Mouse (Mus musculus) kidney, postnatal 14 days (tissue): Measurements from ENCODE around the gene Wiz.

Source experiments
- DNase-seq: peaks from one replicate; pipeline ENCODE4 v3.0.0; 2022; ENCODE audit warnings: mixed read lengths

Gene Wiz

GRCm38 (mm10) chr17:32377137-32377536 is 12.1 kb downstream of the Wiz start:
- DNase-seq, result no peak

GRCm38 (mm10) chr17:32376475-32376874 is 12.8 kb downstream of the Wiz start:
- DNase-seq, result no peak

GRCm38 (mm10) chr17:32368991-32369578 is 20.2 kb downstream of the Wiz start:
- no peak for DNase-seq

GRCm38 (mm10) chr17:32367706-32368105 is 21.5 kb downstream of the Wiz start:
- DNase-seq, result no peak

- DNase-seq, result no peak
Observed at GRCm38 (mm10) chr17:32365296-32365695, 23.9 kb downstream of the Wiz start.

- no peak for DNase-seq
Observed at GRCm38 (mm10) chr17:32364850-32365249, 24.4 kb downstream of the Wiz start.

- DNase-seq, result peak; percentile 94
Observed at GRCm38 (mm10) chr17:32364331-32364730, 24.9 kb downstream of the Wiz start.

- no peak for DNase-seq
Observed at GRCm38 (mm10) chr17:32363821-32364301, 25.4 kb downstream of the Wiz start.

GRCm38 (mm10) chr17:32362686-32363085 is 26.6 kb downstream of the Wiz start:
- no peak for DNase-seq

- no peak for DNase-seq
Observed at GRCm38 (mm10) chr17:32359928-32360327, 29.3 kb downstream of the Wiz start.

- DNase-seq, result no peak
Observed at GRCm38 (mm10) chr17:32358943-32359340, 30.3 kb downstream of the Wiz start.

- DNase-seq, result no peak
Observed at GRCm38 (mm10) chr17:32358192-32358942, 30.9 kb downstream of the Wiz start.

GRCm38 (mm10) chr17:32356766-32357760 is 32.2 kb downstream of the Wiz start:
- no peak for DNase-seq

- DNase-seq, result no peak
Observed at GRCm38 (mm10) chr17:32356281-32356680, 33.0 kb downstream of the Wiz start.

GRCm38 (mm10) chr17:32355031-32355430 is 34.2 kb downstream of the Wiz start:
- no peak for DNase-seq

- no peak for DNase-seq
Observed at GRCm38 (mm10) chr17:32354211-32354610, 35.0 kb downstream of the Wiz start.

GRCm38 (mm10) chr17:32353696-32354095 is 35.5 kb downstream of the Wiz start:
- DNase-seq, result peak; percentile 92

GRCm38 (mm10) chr17:32351726-32352125 is 37.5 kb downstream of the Wiz start:
- no peak for DNase-seq

- no peak for DNase-seq
Observed at GRCm38 (mm10) chr17:32351269-32351668, 38.0 kb downstream of the Wiz start.

GRCm38 (mm10) chr17:32350382-32350983 is 38.8 kb downstream of the Wiz start, which contains the start of gene Akap8l:
Akap8l (minus strand) TSS chr17:32350607.
- peak; percentile 98 for DNase-seq

- DNase-seq, result no peak
Observed at GRCm38 (mm10) chr17:32349851-32350381, 39.3 kb downstream of the Wiz start.

GRCm38 (mm10) chr17:32349037-32349732 is 40.1 kb downstream of the Wiz start:
- DNase-seq, result peak; percentile 40
